Mouse (Mus musculus) embryonic fibroblast, embryonic 13.5 days (primary cell): ENCODE results near the gene Gm20219.
"Not testable (repeated sequence)": the region's sequence is repeated elsewhere in the genome, so short reads cannot be mapped to it uniquely, and the experiment has no call there.

ENCODE experiments used
- CTCF ChIP-seq: IDR thresholded peaks from 2 replicates; pipeline ENCODE4 v1.5.1; 2011; ENCODE audit warnings: mild to moderate bottlenecking, control low read depth, low read length, moderate library complexity, borderline replicate concordance; ENCODE audit not compliant: insufficient read depth
- POLR2A ChIP-seq: IDR thresholded peaks from 2 replicates; pipeline ENCODE4 v1.6.1; 2011; ENCODE audit warnings: low read depth, mild to moderate bottlenecking, control low read depth, low read length, moderate library complexity

GRCm38 (mm10) chr17:56501635-56502400, 52.4 kb downstream of the Gm20219 start:
- not testable (repeated sequence) for TF ChIP-seq POLR2A, CTCF
